Mouse (Mus musculus) liver, embryonic 13.5 days (tissue): ENCODE data around the gene Ntpcr. TPM values are rescaled to one million over a fixed set of nuclear protein-coding genes. Genes with fewer than 3 reads are reported as not detected.

Experiments used
- ATAC-seq: fragments of 200-750 bp; cut with Nextera tagmentation; 2 replicates; pipeline ENCODE4 v1.8.0; 2017; ENCODE audit warnings: low read depth, mild to moderate bottlenecking, moderate number of reproducible peaks, moderate library complexity
- DNase-seq: peaks from one replicate; pipeline ENCODE4 v3.0.0; 2022
- H3K27ac ChIP-seq: fragments of 300-500 bp; sonication (generic); 2 replicates; pipeline ENCODE4 v1.5.1; 2015; ENCODE audit warnings: moderate library complexity, mild to moderate bottlenecking, inconsistent platforms
- H3K27me3 ChIP-seq: fragments of 300-500 bp; sonication (generic); 2 replicates; pipeline ENCODE4 v1.6.1; 2015; ENCODE audit warnings: mild to moderate bottlenecking, inconsistent platforms
- H3K36me3 ChIP-seq: fragments of 300-500 bp; sonication (generic); 2 replicates; pipeline ENCODE4 v1.6.1; 2015; ENCODE audit warnings: mild to moderate bottlenecking, inconsistent platforms
- H3K4me1 ChIP-seq: fragments of 300-500 bp; sonication (generic); replicated peaks from 2 replicates; pipeline ENCODE4 v1.6.1; 2015; ENCODE audit warnings: inconsistent platforms
- H3K4me2 ChIP-seq: fragments of 300-500 bp; sonication (generic); 2 replicates; pipeline ENCODE4 v1.6.1; 2015; ENCODE audit warnings: inconsistent platforms, mild to moderate bottlenecking, moderate library complexity
- H3K4me3 ChIP-seq: fragments of 300-500 bp; sonication (generic); replicated peaks from 2 replicates; pipeline ENCODE4 v1.5.1; 2015; ENCODE audit warnings: mild to moderate bottlenecking, inconsistent platforms
- H3K9ac ChIP-seq: fragments of 300-500 bp; sonication (generic); 2 replicates; pipeline ENCODE4 v1.6.1; 2015; ENCODE audit warnings: mild to moderate bottlenecking, inconsistent platforms
- H3K9me3 ChIP-seq: fragments of 300-500 bp; sonication (generic); replicated peaks from 2 replicates; pipeline ENCODE4 v1.6.1; 2016; ENCODE audit warnings: inconsistent platforms
- WGBS: fragments of 180-500 bp; shearing (Covaris S2); methylation state at CpG from one replicate; pipeline ENCODE4 v1.1.7; 2015; ENCODE audit not compliant: insufficient replicate concordance; 5-methylcytosine and 5-hydroxymethylcytosine counted together
- polyA plus RNA-seq: library from polyadenylated mRNA; unstranded; fragments of >200 nt; fragmentation: Nextera tagmentation; extraction: Ambion mirVana; gene quantifications from 2 replicates; pipeline ENCODE4 v1.2.1, GENCODE M21; 2015

Gene Ntpcr
- polyA plus RNA-seq, 1 experiment from 2014 or later: 17.7 TPM

GRCm38 (mm10) chr8:125755896-125756295, 26.1 kb downstream of the Ntpcr start:
- no peak overlapping the region for H3K4me2 ChIP-seq
- no peaks in the 10 kb centered on the region for H3K27me3 ChIP-seq
- H3K27ac ChIP-seq: no peak overlapping the region; the same call in 1 of the 2 replicates
- DNase-seq: no peak
- no peak for ATAC-seq
- no peaks in the 10 kb centered on the region for H3K9me3 ChIP-seq
- no peak overlapping the region for H3K4me3 ChIP-seq
- peaks cover 4% of the 10 kb centered on the region; the same call in 1 of the 2 replicates for H3K4me1 ChIP-seq
- 64% methylated on average over 8 of the region's 8 CpGs for WGBS
- no peaks in the 10 kb centered on the region for H3K36me3 ChIP-seq
- H3K9ac ChIP-seq: no peak overlapping the region

- H3K4me2 ChIP-seq: no peak overlapping the region
- H3K4me3 ChIP-seq: no peak overlapping the region
- H3K9ac ChIP-seq: no peak overlapping the region
- DNase-seq (no peak), ATAC-seq (no peak)
- WGBS: 46% methylated on average over 9 of the region's 9 CpGs
- H3K36me3 ChIP-seq: no peaks in the 10 kb centered on the region
- no peaks in the 10 kb centered on the region for H3K9me3 ChIP-seq
- H3K27ac ChIP-seq: no peak overlapping the region; the same call in 1 of the 2 replicates
- H3K4me1 ChIP-seq: peaks cover 4% of the 10 kb centered on the region; the same call in 1 of the 2 replicates
- H3K27me3 ChIP-seq: no peaks in the 10 kb centered on the region
These were observed 26.8 kb downstream of the Ntpcr start for GRCm38 (mm10) chr8:125756391-125757105.

GRCm38 (mm10) chr8:125757106-125757496, 27.3 kb downstream of the Ntpcr start:
- 67% methylated on average over 1 of the region's 1 CpGs for WGBS
- H3K4me1 ChIP-seq: peaks cover 4% of the 10 kb centered on the region; the same call in 1 of the 2 replicates
- H3K4me2 ChIP-seq: no peak overlapping the region
- H3K27me3 ChIP-seq: no peaks in the 10 kb centered on the region
- H3K9ac ChIP-seq: no peak overlapping the region
- no peak overlapping the region for H3K27ac ChIP-seq
- H3K4me3 ChIP-seq: no peak overlapping the region
- no peaks in the 10 kb centered on the region for H3K9me3 ChIP-seq
- no peaks in the 10 kb centered on the region for H3K36me3 ChIP-seq
- no peak for DNase-seq
- ATAC-seq: no peak

GRCm38 (mm10) chr8:125759022-125759421, 29.3 kb downstream of the Ntpcr start:
- Histone ChIP-seq H3K9ac (no peak overlapping the region), H3K27me3 (no peaks in the 10 kb centered on the region), H3K36me3 (no peaks in the 10 kb centered on the region), H3K9me3 (no peaks in the 10 kb centered on the region), H3K4me1 (peaks cover 19% of the 10 kb centered on the region), H3K27ac (no peak overlapping the region), H3K4me3 (no peak overlapping the region), H3K4me2 (no peak overlapping the region)
- WGBS: 40% methylated on average over 10 of the region's 10 CpGs
- ATAC-seq (no peak), DNase-seq (peak; percentile 22)

GRCm38 (mm10) chr8:125763066-125763786, 33.5 kb downstream of the Ntpcr start:
- Histone ChIP-seq H3K9ac (no peak overlapping the region), H3K36me3 (no peaks in the 10 kb centered on the region), H3K4me1 (peaks cover 17% of the 10 kb centered on the region), H3K27ac (peak overlapping the region; percentile 9; the same call in 1 of the 2 replicates), H3K27me3 (no peaks in the 10 kb centered on the region), H3K4me3 (no peak overlapping the region), H3K9me3 (no peaks in the 10 kb centered on the region), H3K4me2 (no peak overlapping the region)
- ATAC-seq (peak; percentile 82), DNase-seq (no peak)
- 48% methylated on average over 16 of the region's 16 CpGs for WGBS

GRCm38 (mm10) chr8:125768079-125768478, 38.3 kb downstream of the Ntpcr start:
- no peak overlapping the region for H3K27ac ChIP-seq
- no peaks in the 10 kb centered on the region for H3K36me3 ChIP-seq
- ATAC-seq (no peak), DNase-seq (no peak)
- H3K9me3 ChIP-seq: no peaks in the 10 kb centered on the region
- H3K4me3 ChIP-seq: no peak overlapping the region
- H3K4me2 ChIP-seq: no peak overlapping the region
- peaks cover 21% of the 10 kb centered on the region for H3K4me1 ChIP-seq
- WGBS: 78% methylated on average over 10 of the region's 10 CpGs
- H3K27me3 ChIP-seq: no peaks in the 10 kb centered on the region
- H3K9ac ChIP-seq: no peak overlapping the region

- DNase-seq (no peak), ATAC-seq (peak; percentile 50; the same call in 1 of the 2 replicates)
- Histone ChIP-seq H3K27me3 (no peaks in the 10 kb centered on the region), H3K4me1 (peaks cover 16% of the 10 kb centered on the region), H3K4me2 (no peak overlapping the region), H3K9me3 (no peaks in the 10 kb centered on the region), H3K4me3 (no peak overlapping the region), H3K36me3 (no peaks in the 10 kb centered on the region), H3K27ac (no peak overlapping the region), H3K9ac (no peak overlapping the region)
- WGBS: 40% methylated on average over 2 of the region's 2 CpGs
These were observed 42.5 kb downstream of the Ntpcr start for GRCm38 (mm10) chr8:125772300-125772699.

GRCm38 (mm10) chr8:125773281-125773803, 43.6 kb downstream of the Ntpcr start:
- H3K9me3 ChIP-seq: no peaks in the 10 kb centered on the region
- no peak overlapping the region for H3K4me2 ChIP-seq
- no peak for ATAC-seq
- peaks cover 26% of the 10 kb centered on the region for H3K4me1 ChIP-seq
- no peaks in the 10 kb centered on the region for H3K27me3 ChIP-seq
- H3K27ac ChIP-seq: no peak overlapping the region
- H3K9ac ChIP-seq: no peak overlapping the region
- DNase-seq: no peak
- 62% methylated on average over 7 of the region's 7 CpGs for WGBS
- H3K4me3 ChIP-seq: no peak overlapping the region
- H3K36me3 ChIP-seq: no peaks in the 10 kb centered on the region

GRCm38 (mm10) chr8:125775031-125775430, 45.3 kb downstream of the Ntpcr start:
- H3K9me3 ChIP-seq: no peaks in the 10 kb centered on the region
- no peak overlapping the region for H3K4me2 ChIP-seq
- no peak overlapping the region for H3K27ac ChIP-seq
- H3K4me3 ChIP-seq: no peak overlapping the region
- WGBS: 44% methylated on average over 3 of the region's 3 CpGs
- no peaks in the 10 kb centered on the region for H3K27me3 ChIP-seq
- DNase-seq (no peak), ATAC-seq (no peak)
- no peaks in the 10 kb centered on the region for H3K36me3 ChIP-seq
- H3K9ac ChIP-seq: no peak overlapping the region
- peaks cover 26% of the 10 kb centered on the region for H3K4me1 ChIP-seq

- H3K4me3 ChIP-seq: no peak overlapping the region
- H3K4me2 ChIP-seq: no peak overlapping the region
- ATAC-seq (no peak), DNase-seq (no peak)
- no peaks in the 10 kb centered on the region for H3K9me3 ChIP-seq
- no peaks in the 10 kb centered on the region for H3K36me3 ChIP-seq
- H3K27me3 ChIP-seq: no peaks in the 10 kb centered on the region
- H3K9ac ChIP-seq: no peak overlapping the region
- WGBS: 81% methylated on average over 3 of the region's 3 CpGs
- peaks cover 29% of the 10 kb centered on the region for H3K4me1 ChIP-seq
- no peak overlapping the region for H3K27ac ChIP-seq
These were observed 46.6 kb downstream of the Ntpcr start for GRCm38 (mm10) chr8:125776314-125776713.

- WGBS: 38% methylated on average over 6 of the region's 6 CpGs
- Histone ChIP-seq H3K36me3 (no peaks in the 10 kb centered on the region), H3K4me1 (peaks cover 29% of the 10 kb centered on the region), H3K27ac (no peak overlapping the region), H3K9me3 (no peaks in the 10 kb centered on the region), H3K27me3 (no peaks in the 10 kb centered on the region), H3K4me3 (no peak overlapping the region), H3K4me2 (no peak overlapping the region), H3K9ac (no peak overlapping the region)
- DNase-seq (no peak), ATAC-seq (0 out of 2 replicates have a peak, but pooled peaks have one; percentile 16)
These were observed 47.0 kb downstream of the Ntpcr start for GRCm38 (mm10) chr8:125776800-125777199.
